Mouse (Mus musculus): ENCODE measurements around the gene Cnih4. TPM values are rescaled to one million over a fixed set of nuclear protein-coding genes. Genes with fewer than 3 reads are reported as not detected.

Gene Cnih4
- polyA plus RNA-seq (2014; fragmentation: Illumina TruSeq; extraction: RNeasy Lipid Tissue Mini Kit (QIAGEN cat#74804)), result 290 TPM

DNA sequence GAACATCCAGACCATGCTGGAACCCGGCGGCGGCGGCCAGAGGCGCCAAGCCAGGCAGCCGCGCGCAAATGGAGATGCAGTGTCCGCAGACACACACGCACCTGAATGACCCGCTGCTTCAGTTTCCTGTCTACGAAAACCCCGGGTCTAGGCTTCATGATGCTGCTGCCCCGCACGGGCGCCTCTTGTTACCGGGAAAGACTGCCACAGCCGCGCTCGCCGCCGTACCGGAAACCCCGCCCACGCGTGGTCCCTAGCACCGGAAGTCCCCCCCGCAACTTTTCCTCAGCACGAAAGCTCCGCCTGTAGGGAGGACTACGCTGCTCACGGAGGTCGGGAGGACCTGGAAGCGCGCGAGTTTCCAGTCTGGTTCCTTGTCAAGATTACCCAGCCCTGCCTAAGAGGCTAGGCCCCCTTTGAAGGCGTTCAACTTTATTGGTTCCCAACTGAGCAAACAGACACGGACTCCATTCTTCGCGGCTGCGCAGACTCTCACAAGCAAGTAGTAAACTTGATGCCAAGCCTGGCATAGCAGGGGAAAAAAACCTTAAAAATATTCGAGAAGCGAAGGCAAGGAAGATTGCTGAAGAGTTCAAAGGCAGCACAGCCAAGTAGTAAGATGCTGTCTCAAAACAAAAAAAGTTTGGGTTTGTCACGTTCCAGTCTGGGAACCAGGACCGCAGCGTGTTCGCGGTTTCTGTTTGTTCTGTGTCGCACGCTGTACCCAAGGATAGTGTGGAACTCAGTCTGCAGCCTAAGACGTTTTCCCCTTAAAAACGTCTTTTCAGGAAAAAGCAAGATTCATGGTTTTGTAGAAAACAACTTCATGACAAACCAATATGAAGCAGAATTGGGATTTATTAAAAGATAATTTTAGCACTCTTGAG lies at the start of gene Cnih4, which contains the start of gene Nvl:
Gene Cnih4 (plus strand): TSS at position 744 of the 887 bp plus-strand sequence.
Gene Nvl (minus strand): TSS at position 255 of the 887 bp plus-strand sequence.

DNA sequence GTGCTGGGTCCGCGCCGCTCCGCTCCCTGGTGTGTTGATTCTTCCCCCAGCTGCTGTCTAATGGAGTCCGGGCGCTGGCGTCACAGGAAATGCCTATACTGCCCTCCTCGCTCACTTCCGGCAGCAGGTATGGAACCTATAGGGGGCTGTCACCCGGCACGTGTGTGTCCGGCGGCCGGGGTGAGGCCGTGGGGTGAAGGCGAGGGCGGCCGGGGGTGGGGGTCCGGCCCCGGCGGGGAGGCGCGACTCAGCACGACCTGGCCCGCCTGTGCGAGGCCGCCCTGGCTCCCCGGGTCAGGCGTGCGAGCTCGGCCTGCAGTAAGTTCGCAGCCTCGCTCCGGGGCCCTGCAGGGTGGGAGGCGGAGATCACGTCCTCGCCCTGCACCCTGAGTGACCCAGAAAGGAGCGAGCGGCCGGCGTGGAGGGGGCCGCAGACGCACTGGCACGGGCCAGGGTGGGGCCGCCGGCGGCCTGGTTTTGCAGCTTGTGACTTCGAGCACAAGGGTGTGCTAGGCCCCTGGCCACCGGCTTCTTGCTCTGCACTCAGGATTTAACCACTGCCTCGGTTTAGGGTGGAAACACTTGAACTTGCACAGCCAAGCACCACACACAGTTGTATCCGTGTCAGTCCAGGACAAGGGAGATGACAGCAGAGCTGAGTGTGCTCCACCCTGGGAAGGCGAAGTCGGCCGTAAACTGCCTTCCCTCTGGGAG lies 67.6 kb downstream of the Cnih4 start, which contains the start of gene Wdr26:
Gene Wdr26 (minus strand): TSS at position 82 of the 714 bp plus-strand sequence.

Other genes with a start within 250 kb of the Cnih4 start
- 0.71 TPM for gene Pycr2, start 240.4 kb upstream of the Cnih4 start, polyA plus RNA-seq (2014; fragmentation: Illumina TruSeq; extraction: RNeasy Lipid Tissue Mini Kit (QIAGEN cat#74804))
- gene Lefty1, start 209.7 kb upstream of the Cnih4 start, polyA plus RNA-seq (2014; fragmentation: Illumina TruSeq; extraction: RNeasy Lipid Tissue Mini Kit (QIAGEN cat#74804)), result 0.29 TPM
- 2.7 TPM for gene Tmem63a, start 202.3 kb upstream of the Cnih4 start, polyA plus RNA-seq (2014; fragmentation: Illumina TruSeq; extraction: RNeasy Lipid Tissue Mini Kit (QIAGEN cat#74804))
- 93.1 TPM for gene Ephx1, start 123.8 kb upstream of the Cnih4 start, polyA plus RNA-seq (2014; fragmentation: Illumina TruSeq; extraction: RNeasy Lipid Tissue Mini Kit (QIAGEN cat#74804))
- gene 9130409I23Rik, start 93.5 kb upstream of the Cnih4 start, polyA plus RNA-seq (2014; fragmentation: Illumina TruSeq; extraction: RNeasy Lipid Tissue Mini Kit (QIAGEN cat#74804)), result 3.3 TPM
- gene Nvl, start 489 bp upstream of the Cnih4 start, polyA plus RNA-seq (2014; fragmentation: Illumina TruSeq; extraction: RNeasy Lipid Tissue Mini Kit (QIAGEN cat#74804)), result 36.6 TPM
- gene Wdr26, start 67.3 kb downstream of the Cnih4 start, polyA plus RNA-seq (2014; fragmentation: Illumina TruSeq; extraction: RNeasy Lipid Tissue Mini Kit (QIAGEN cat#74804)), result 214 TPM
- not detected for gene Cnih3, start 207.9 kb downstream of the Cnih4 start, polyA plus RNA-seq (2014; fragmentation: Illumina TruSeq; extraction: RNeasy Lipid Tissue Mini Kit (QIAGEN cat#74804))